Mouse (Mus musculus) bone marrow, adult 2 months (tissue): ENCODE data around the gene Tob2.

Source experiments
- CTCF ChIP-seq: fragments of 200-500 bp; IDR thresholded peaks from 2 replicates; pipeline ENCODE4 v1.5.1; 2011; ENCODE audit warnings: low read length, control low read depth; ENCODE audit not compliant: control insufficient read depth, insufficient read depth
- POLR2A ChIP-seq: fragments of 200-500 bp; IDR thresholded peaks from 2 replicates; pipeline ENCODE4 v1.6.1; 2011; ENCODE audit warnings: low read depth, mild to moderate bottlenecking, control low read depth, low read length, borderline replicate concordance; ENCODE audit not compliant: control insufficient read depth

DNA sequence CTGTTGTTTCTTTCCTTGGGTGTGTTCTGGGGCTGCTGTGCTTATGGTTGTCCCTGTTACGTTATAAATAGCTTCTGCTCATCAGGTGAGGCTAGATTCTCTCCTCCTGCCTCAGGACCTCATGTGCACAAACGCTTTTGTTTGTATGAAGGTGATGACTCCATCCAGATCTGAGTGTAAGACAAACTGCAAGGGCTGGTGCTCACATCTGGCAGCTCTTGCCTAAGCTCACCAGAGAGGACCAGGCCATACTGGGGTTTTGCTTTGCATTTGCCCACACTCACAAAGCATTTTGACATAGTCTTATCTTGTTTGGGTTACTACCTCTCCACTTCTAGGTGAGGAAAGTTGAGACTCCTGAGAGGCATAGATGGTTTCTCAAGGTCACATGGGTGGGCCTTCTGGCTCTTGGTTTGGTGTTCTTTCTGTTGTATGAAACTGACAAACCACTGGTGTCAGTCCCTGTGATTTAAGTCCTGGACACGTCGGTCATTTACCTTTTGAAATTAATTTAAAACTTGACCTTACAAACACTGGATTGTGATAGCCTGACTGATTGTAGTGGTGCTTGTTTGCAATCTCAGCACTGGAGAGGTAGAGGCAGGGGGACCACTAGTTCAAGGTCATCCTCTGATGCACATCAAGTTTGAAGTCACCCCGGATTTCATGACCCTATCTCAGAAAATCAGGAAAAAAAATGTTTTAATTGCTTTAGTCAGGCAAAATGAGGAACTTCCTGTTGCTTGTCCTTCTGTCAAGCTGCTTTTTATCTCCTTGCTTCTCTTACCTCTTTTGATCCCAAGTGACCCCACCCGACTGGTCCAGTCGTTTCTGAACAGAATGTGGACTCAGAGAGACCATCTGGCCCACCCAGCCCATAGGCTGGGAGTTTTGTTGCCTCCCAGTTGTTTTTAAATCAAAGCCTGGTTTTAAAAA, 45.6 kb downstream of the Tob2 start:
- TF ChIP-seq CTCF (no peak), POLR2A (no peak)
